Mouse (Mus musculus): Measurements from ENCODE around the gene Ifitm5.

GRCm38 (mm10) chr7:140912846-140913482 is 37.1 kb downstream of the Ifitm5 start:
- TF ChIP-seq EP300 (IDR thresholded peaks at IDR 0.05) = no peak
- TF ChIP-seq CTCF (IDR thresholded peaks at IDR 0.05) = no peak

Measured in lung, postnatal 0 days (tissue).